Mouse (Mus musculus) lung, embryonic 16.5 days (tissue): ENCODE measurements around the gene Ilf3. TPM values are rescaled to one million over a fixed set of nuclear protein-coding genes. Genes with fewer than 3 reads are reported as not detected.
A peak's percentile ranks its signal among the peaks of the same experiment; 100 is the strongest.

Experiments
- ATAC-seq: fragments of 200-750 bp; cut with Nextera tagmentation; 2 replicates; pipeline ENCODE4 v1.8.0; 2017; ENCODE audit warnings: low read depth, mild to moderate bottlenecking, moderate library complexity
- H3K27ac ChIP-seq: fragments of 300-500 bp; sonication (generic); 2 replicates; pipeline ENCODE4 v1.5.1; 2014; ENCODE audit warnings: mild to moderate bottlenecking, control low read depth, low read length
- H3K27me3 ChIP-seq: fragments of 300-500 bp; sonication (generic); 2 replicates; pipeline ENCODE4 v1.6.1; 2014; ENCODE audit warnings: low read depth, low read length, mixed read lengths; ENCODE audit not compliant: control insufficient read depth, insufficient read depth
- H3K36me3 ChIP-seq: fragments of 300-500 bp; sonication (generic); 2 replicates; pipeline ENCODE4 v1.6.1; 2014; ENCODE audit warnings: low read length; ENCODE audit not compliant: control insufficient read depth, insufficient read depth
- H3K4me1 ChIP-seq: fragments of 300-500 bp; sonication (generic); replicated peaks from 2 replicates; pipeline ENCODE4 v1.6.1; 2014; ENCODE audit warnings: low read length, mixed read lengths; ENCODE audit not compliant: control insufficient read depth, insufficient read depth
- H3K4me2 ChIP-seq: fragments of 300-500 bp; sonication (generic); 2 replicates; pipeline ENCODE4 v1.6.1; 2014; ENCODE audit warnings: low read depth, low read length, control low read depth
- H3K4me3 ChIP-seq: fragments of 300-500 bp; sonication (generic); 2 replicates; pipeline ENCODE4 v1.5.1; 2014; ENCODE audit warnings: mild to moderate bottlenecking, low read length, control low read depth
- H3K9ac ChIP-seq: fragments of 300-500 bp; sonication (generic); 2 replicates; pipeline ENCODE4 v1.6.1; 2014; ENCODE audit warnings: low read length, control low read depth
- H3K9me3 ChIP-seq: fragments of 300-500 bp; sonication (generic); 2 replicates; pipeline ENCODE4 v1.6.1; 2016; ENCODE audit warnings: low read length; ENCODE audit not compliant: control insufficient read depth
- WGBS: fragments of 180-500 bp; shearing (Covaris S2); extraction: QIAGEN DNeasy Blood & Tissue Kit; methylation state at CpG from one replicate; pipeline ENCODE4 v1.1.7; 2014; 5-methylcytosine and 5-hydroxymethylcytosine counted together
- polyA plus RNA-seq: library from polyadenylated mRNA; unstranded; fragments of >200 nt; fragmentation: Nextera tagmentation; extraction: Ambion mirVana; gene quantifications from 2 replicates; pipeline ENCODE4 v1.2.1, GENCODE M21; 2015

Gene Ilf3
- polyA plus RNA-seq, 1 experiment from 2014 or later, result 168 TPM

GRCm38 (mm10) chr9:21327569-21327968 lies 40.1 kb upstream of the Ilf3 start:
- no peak for ATAC-seq
- no peak overlapping the region for H3K4me3 ChIP-seq
- peak overlapping the region; percentile 43; the same call in 1 of the 2 replicates for H3K27ac ChIP-seq
- no peaks in the 10 kb centered on the region for H3K27me3 ChIP-seq
- no peak overlapping the region for H3K9ac ChIP-seq
- H3K36me3 ChIP-seq, result 0 out of 2 replicates have a peak, but pooled peaks cover 3% of the 10 kb centered on the region
- 66% methylated on average over 3 of the region's 3 CpGs for WGBS
- no peak overlapping the region for H3K4me2 ChIP-seq
- peaks cover 27% of the 10 kb centered on the region for H3K4me1 ChIP-seq
- no peaks in the 10 kb centered on the region for H3K9me3 ChIP-seq

- 73% methylated on average over 3 of the region's 3 CpGs for WGBS
- no peak overlapping the region for H3K9ac ChIP-seq
- no peaks in the 10 kb centered on the region for H3K9me3 ChIP-seq
- no peak overlapping the region for H3K27ac ChIP-seq
- no peak overlapping the region for H3K4me3 ChIP-seq
- H3K27me3 ChIP-seq, result no peaks in the 10 kb centered on the region
- 0 out of 2 replicates have a peak, but pooled peaks cover 3% of the 10 kb centered on the region for H3K36me3 ChIP-seq
- no peak overlapping the region for H3K4me2 ChIP-seq
- peaks cover 29% of the 10 kb centered on the region for H3K4me1 ChIP-seq
- no peak for ATAC-seq
These were observed 39.6 kb upstream of the Ilf3 start for GRCm38 (mm10) chr9:21328041-21328440.

- peak; percentile 75 for ATAC-seq
- WGBS, result 15% methylated on average over 3 of the region's 5 CpGs
- Histone ChIP-seq H3K4me2 (no peak overlapping the region), H3K9me3 (no peaks in the 10 kb centered on the region), H3K27ac (peak overlapping the region; percentile 66), H3K4me3 (no peak overlapping the region), H3K9ac (no peak overlapping the region), H3K36me3 (0 out of 2 replicates have a peak, but pooled peaks cover 3% of the 10 kb centered on the region), H3K4me1 (peaks cover 34% of the 10 kb centered on the region), H3K27me3 (no peaks in the 10 kb centered on the region)
These were observed 38.6 kb upstream of the Ilf3 start for GRCm38 (mm10) chr9:21329041-21329440.

GRCm38 (mm10) chr9:21329699-21330289 lies 37.9 kb upstream of the Ilf3 start:
- Histone ChIP-seq H3K9me3 (no peaks in the 10 kb centered on the region), H3K4me2 (no peak overlapping the region), H3K27ac (peak overlapping the region; percentile 51), H3K36me3 (0 out of 2 replicates have a peak, but pooled peaks cover 3% of the 10 kb centered on the region), H3K9ac (no peak overlapping the region), H3K4me1 (peaks cover 34% of the 10 kb centered on the region), H3K27me3 (no peaks in the 10 kb centered on the region), H3K4me3 (no peak overlapping the region)
- WGBS, result 92% methylated on average over 10 of the region's 10 CpGs
- no peak for ATAC-seq

GRCm38 (mm10) chr9:21331365-21332140 lies 36.1 kb upstream of the Ilf3 start:
- Histone ChIP-seq H3K27ac (peak overlapping the region; percentile 88), H3K4me3 (no peak overlapping the region), H3K9ac (no peak overlapping the region), H3K4me2 (no peak overlapping the region), H3K9me3 (no peaks in the 10 kb centered on the region), H3K27me3 (no peaks in the 10 kb centered on the region), H3K36me3 (0 out of 2 replicates have a peak, but pooled peaks cover under 1% of the 10 kb centered on the region), H3K4me1 (peaks cover 41% of the 10 kb centered on the region)
- WGBS, result 75% methylated on average over 12 of the region's 12 CpGs
- no peak for ATAC-seq

GRCm38 (mm10) chr9:21332161-21333061 lies 35.3 kb upstream of the Ilf3 start:
- peak; percentile 82 for ATAC-seq
- WGBS, result 34% methylated on average over 9 of the region's 9 CpGs
- H3K36me3 ChIP-seq, result no peaks in the 10 kb centered on the region

GRCm38 (mm10) chr9:21333523-21333922 lies 34.1 kb upstream of the Ilf3 start:
- H3K4me3 ChIP-seq, result no peak overlapping the region
- H3K27me3 ChIP-seq, result no peaks in the 10 kb centered on the region
- H3K27ac ChIP-seq, result peak overlapping the region; percentile 88
- no peaks in the 10 kb centered on the region for H3K36me3 ChIP-seq
- H3K9ac ChIP-seq, result no peak overlapping the region
- H3K4me2 ChIP-seq, result no peak overlapping the region
- no peaks in the 10 kb centered on the region for H3K9me3 ChIP-seq
- H3K4me1 ChIP-seq, result peaks cover 38% of the 10 kb centered on the region
- no peak for ATAC-seq
- WGBS, result 79% methylated on average over 1 of the region's 1 CpGs

More at GRCm38 (mm10) chr9:21332161-21333061, 35.3 kb upstream of the Ilf3 start:
- H3K27ac ChIP-seq, result peak overlapping the region; percentile 88
- no peak overlapping the region for H3K4me3 ChIP-seq
- H3K4me2 ChIP-seq, result no peak overlapping the region
- H3K9ac ChIP-seq, result peak overlapping the region; percentile 22; the same call in 1 of the 2 replicates
- peaks cover 42% of the 10 kb centered on the region for H3K4me1 ChIP-seq
- no peaks in the 10 kb centered on the region for H3K9me3 ChIP-seq
- H3K27me3 ChIP-seq, result no peaks in the 10 kb centered on the region

- ATAC-seq, result no peak
These were observed 32.9 kb upstream of the Ilf3 start for GRCm38 (mm10) chr9:21334747-21335146.

More at GRCm38 (mm10) chr9:21334747-21335146, 32.9 kb upstream of the Ilf3 start:
- Histone ChIP-seq H3K4me2 (no peak overlapping the region), H3K36me3 (no peaks in the 10 kb centered on the region), H3K4me1 (peaks cover 34% of the 10 kb centered on the region), H3K4me3 (no peak overlapping the region), H3K27ac (no peak overlapping the region), H3K9me3 (no peaks in the 10 kb centered on the region), H3K9ac (no peak overlapping the region), H3K27me3 (no peaks in the 10 kb centered on the region)
